ENCODE assay signal across 9 mouse cellular contexts in genomic region chr13:81385597-81386362, GRCm38 (mm10).
DNase-seq lines count a peak whose midpoint lies in the region; ATAC-seq and TF ChIP-seq lines count a peak whose summit lies in the region.
"Had no signal": no experiment of that assay in that cellular context is flagged by ENCODE, and none has a peak within 500 bp of the region (broad histone marks: within the 10 kb centered on the region; RNA-seq: fewer than 3 reads in every experiment).

No protein-coding gene starts in this region.

- intact Hi-C loops in gastrocnemius, adult 2 months (cut with DNase I) = no loop called here

- no peaks in the 10 kb centered on the region for H3K9me3 ChIP-seq in kidney, embryonic 15.5 days (replicated peaks)
- H3K9me3 ChIP-seq: limb, embryonic 13.5 days had no signal

- no peak overlapping the region for H3K27ac ChIP-seq in gastrocnemius, adult 2 months
- peak overlapping the region; percentile 41; the same call in 1 of the 2 replicates for H3K27ac ChIP-seq in kidney, embryonic 15.5 days
- H3K27ac ChIP-seq: limb, embryonic 13.5 days had no signal

- WGBS in kidney, embryonic 15.5 days = 81% methylated on average over 4 of the region's 4 CpGs

- no peak overlapping the region for H3K4me3 ChIP-seq in gastrocnemius, adult 2 months
- no peak overlapping the region for H3K4me3 ChIP-seq in kidney, embryonic 15.5 days (replicated peaks)
- H3K4me3 ChIP-seq: limb, embryonic 13.5 days had no signal

- H3K4me2 ChIP-seq in kidney, embryonic 15.5 days = no peak overlapping the region
- H3K4me2 ChIP-seq: limb, embryonic 13.5 days had no signal

- no peak overlapping the region for H3K9ac ChIP-seq in kidney, embryonic 15.5 days
- H3K9ac ChIP-seq: limb, embryonic 13.5 days had no signal

- peak; percentile 81 for ATAC-seq in kidney, embryonic 15.5 days (replicated peaks; ENCODE audit: low FRiP score)
- ATAC-seq in CD4-positive, CD25-positive, alpha-beta regulatory T cell, adult 4 months = no peak

- H3K27me3 ChIP-seq in kidney, embryonic 15.5 days = no peaks in the 10 kb centered on the region
- H3K27me3 ChIP-seq: limb, embryonic 13.5 days had no signal

- peak; percentile 19 for DNase-seq in gastrocnemius, adult 2 months
- no peak for DNase-seq in gastrocnemius, postnatal 25 days
- DNase-seq in brain, adult 2 months (ENCODE audit: low read depth, low spot score) = peak; percentile 82
- DNase-seq in lung, postnatal 25 days (ENCODE audit: low spot score) = peak; percentile 14
- DNase-seq in ovary, postnatal 36 days (ENCODE audit: low spot score) = no peak
- DNase-seq in heart, adult 8-10 months (ENCODE audit: low spot score) = no peak

- no peaks in the 10 kb centered on the region for H3K36me3 ChIP-seq in kidney, embryonic 15.5 days
- H3K36me3 ChIP-seq: limb, embryonic 13.5 days had no signal

- TF ChIP-seq CTCF in gastrocnemius, adult 2 months (IDR thresholded peaks at IDR 0.05) = no peak

- no peaks in the 10 kb centered on the region for H3K4me1 ChIP-seq in kidney, embryonic 15.5 days

Comparison
In these comparisons a context has a peak if more than half of its experiments do, and no peak if none do; other contexts are left out.
1. DNase-seq: peak in gastrocnemius, adult 2 months (single experiment), brain, adult 2 months (single experiment) and lung, postnatal 25 days (single experiment); none in gastrocnemius, postnatal 25 days (single experiment), ovary, postnatal 36 days (single experiment) and heart, adult 8-10 months (single experiment).